Mouse (Mus musculus): ENCODE results near the gene Spi1. TPM values are rescaled to one million over a fixed set of nuclear protein-coding genes. Genes with fewer than 3 reads are reported as not detected.

The Spi1 gene
- polyA plus RNA-seq, 1 experiment: 4.1 TPM

DNA sequence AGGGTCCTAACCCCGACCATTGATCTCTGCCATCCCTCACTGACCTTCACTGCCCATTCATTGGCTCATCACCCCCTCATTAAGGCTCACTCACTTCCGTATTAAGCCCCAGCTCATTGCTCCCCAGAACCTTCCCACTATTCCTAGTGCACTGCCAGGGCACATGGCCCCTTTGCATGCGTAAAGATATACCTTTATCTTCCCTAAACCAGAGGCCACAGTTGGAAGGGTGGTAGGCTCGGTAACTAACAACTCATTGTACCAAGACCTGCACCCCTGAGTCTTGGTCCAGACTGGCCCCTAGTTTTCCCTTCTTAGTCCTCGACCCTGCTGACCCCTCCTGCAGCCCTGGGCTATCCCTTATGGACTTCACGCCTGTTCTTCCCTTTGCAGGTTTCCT lies 31.7 kb downstream of the Spi1 start:
- 74% methylated on average over 6 of the region's 6 CpGs for WGBS
- no peak for TF ChIP-seq CTCF (IDR thresholded peaks at IDR 0.05; ENCODE audit: borderline replicate concordance, insufficient read depth, low read depth, low read length)
- no peak for TF ChIP-seq POLR2A (IDR thresholded peaks at IDR 0.05; ENCODE audit: borderline replicate concordance, insufficient read depth, low read length)
- Histone ChIP-seq H3K27ac (ENCODE audit: insufficient read depth, low read length) (no peak overlapping the region), H3K4me3 (replicated peaks; ENCODE audit: insufficient read depth, low read depth, low read length) (no peak overlapping the region), H3K4me1 (ENCODE audit: control insufficient read depth, insufficient read depth, low read length) (peaks cover 24% of the 10 kb centered on the region), H3K27me3 (ENCODE audit: control insufficient read depth, insufficient read depth, low read length) (no peaks in the 10 kb centered on the region)
- no peak for DNase-seq

DNA sequence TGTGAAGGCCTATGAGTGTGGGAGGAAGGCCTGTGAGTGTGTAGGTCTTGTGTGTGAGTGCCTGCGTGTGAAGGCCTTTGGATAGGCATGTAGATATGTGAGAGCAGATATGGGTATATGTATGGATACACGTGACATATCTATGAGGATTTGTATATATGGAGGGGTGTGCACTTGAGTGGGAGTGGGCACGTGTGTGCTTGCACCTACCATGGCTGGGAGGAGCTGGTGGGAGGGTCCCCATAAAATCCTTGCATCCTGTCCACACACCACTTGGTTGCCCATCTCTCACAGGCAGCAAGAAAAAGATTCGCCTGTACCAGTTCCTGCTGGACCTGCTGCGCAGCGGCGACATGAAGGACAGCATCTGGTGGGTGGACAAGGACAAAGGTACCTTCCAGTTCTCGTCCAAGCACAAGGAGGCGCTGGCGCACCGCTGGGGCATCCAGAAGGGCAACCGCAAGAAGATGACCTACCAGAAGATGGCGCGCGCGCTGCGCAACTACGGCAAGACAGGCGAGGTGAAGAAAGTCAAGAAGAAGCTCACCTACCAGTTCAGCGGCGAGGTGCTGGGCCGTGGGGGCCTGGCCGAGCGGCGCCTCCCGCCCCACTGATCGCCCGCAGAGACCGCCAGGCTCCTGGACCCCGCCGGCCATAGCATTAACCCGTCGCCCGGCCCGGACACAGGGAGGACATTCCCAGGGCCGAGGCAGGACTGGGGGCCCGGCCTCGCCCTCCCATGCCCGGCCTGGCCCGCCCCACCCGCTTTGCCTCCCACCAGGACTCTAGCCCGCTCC lies 32.8 kb downstream of the Spi1 start:
- DNase-seq: peak; percentile 95 to 100
- peak; percentile 100 for TF ChIP-seq CTCF (IDR thresholded peaks at IDR 0.05; ENCODE audit: borderline replicate concordance, insufficient read depth, low read depth, low read length)
- no peak for TF ChIP-seq POLR2A (IDR thresholded peaks at IDR 0.05; ENCODE audit: borderline replicate concordance, insufficient read depth, low read length)
- Histone ChIP-seq H3K27me3 (ENCODE audit: control insufficient read depth, insufficient read depth, low read length) (no peaks in the 10 kb centered on the region), H3K4me3 (replicated peaks; ENCODE audit: insufficient read depth, low read depth, low read length) (no peak overlapping the region), H3K4me1 (ENCODE audit: control insufficient read depth, insufficient read depth, low read length) (peaks cover 31% of the 10 kb centered on the region), H3K27ac (ENCODE audit: insufficient read depth, low read length) (no peak overlapping the region)
- WGBS: 12% methylated on average over 42 of the region's 42 CpGs

DNA sequence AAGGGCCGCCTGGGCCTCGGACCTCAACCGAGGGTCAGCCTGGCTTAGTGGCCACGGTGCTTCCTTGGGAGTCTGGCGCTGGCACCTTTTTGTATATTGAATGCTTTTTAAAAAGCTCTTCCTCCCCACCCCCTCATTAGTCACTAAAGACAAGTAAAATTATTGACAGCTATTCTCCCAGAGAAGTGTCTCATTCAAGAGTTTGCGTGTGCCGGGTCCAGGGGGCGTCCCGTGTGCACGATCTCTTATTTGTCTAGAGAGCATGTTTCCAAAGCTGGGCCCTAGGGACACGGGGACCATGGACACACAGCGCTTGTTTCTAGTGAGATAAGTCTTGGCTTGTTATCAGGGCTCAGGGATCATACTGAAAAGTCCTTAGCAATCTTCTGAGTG lies 33.4 kb downstream of the Spi1 start:
- TF ChIP-seq POLR2A (IDR thresholded peaks at IDR 0.05; ENCODE audit: borderline replicate concordance, insufficient read depth, low read length) (no peak), CTCF (IDR thresholded peaks at IDR 0.05; ENCODE audit: borderline replicate concordance, insufficient read depth, low read depth, low read length) (no peak)
- 42% methylated on average over 12 of the region's 12 CpGs for WGBS

DNA sequence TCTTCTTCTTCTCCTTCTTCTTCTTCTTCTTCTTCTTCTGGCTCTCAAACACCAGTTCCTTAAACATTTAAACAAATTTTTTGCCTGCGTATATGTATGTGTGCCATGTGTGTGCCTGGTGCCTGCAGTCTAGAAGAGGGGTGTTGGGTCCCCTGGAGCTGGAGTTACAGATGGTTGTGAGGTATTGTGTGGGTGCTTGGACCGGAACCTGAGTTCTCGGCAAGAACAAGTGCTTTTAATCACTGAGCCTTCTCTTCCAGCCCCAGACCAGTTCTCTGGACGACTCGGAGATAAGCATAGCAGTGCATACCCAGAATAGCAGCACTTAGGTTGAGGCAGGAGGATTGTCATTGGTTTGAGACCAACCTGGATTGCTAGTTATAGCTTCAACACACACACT lies 34.7 kb downstream of the Spi1 start:
- no peak for TF ChIP-seq CTCF (IDR thresholded peaks at IDR 0.05; ENCODE audit: borderline replicate concordance, insufficient read depth, low read depth, low read length)
- TF ChIP-seq POLR2A (IDR thresholded peaks at IDR 0.05; ENCODE audit: borderline replicate concordance, insufficient read depth, low read length): no peak
- peaks cover 45% of the 10 kb centered on the region for H3K4me1 ChIP-seq (ENCODE audit: control insufficient read depth, insufficient read depth, low read length)
- WGBS: 83% methylated on average over 5 of the region's 5 CpGs
- no peak overlapping the region for H3K4me3 ChIP-seq (replicated peaks; ENCODE audit: insufficient read depth, low read depth, low read length)
- no peak for DNase-seq
- no peak overlapping the region for H3K27ac ChIP-seq (ENCODE audit: insufficient read depth, low read length)
- no peaks in the 10 kb centered on the region for H3K27me3 ChIP-seq (ENCODE audit: control insufficient read depth, insufficient read depth, low read length)

More for the DNA sequence above, 33.4 kb downstream of the Spi1 start:
- no peak for DNase-seq
- Histone ChIP-seq H3K4me3 (replicated peaks; ENCODE audit: insufficient read depth, low read depth, low read length) (no peak overlapping the region), H3K4me1 (ENCODE audit: control insufficient read depth, insufficient read depth, low read length) (peaks cover 36% of the 10 kb centered on the region), H3K27ac (ENCODE audit: insufficient read depth, low read length) (no peak overlapping the region), H3K27me3 (ENCODE audit: control insufficient read depth, insufficient read depth, low read length) (no peaks in the 10 kb centered on the region)

DNA sequence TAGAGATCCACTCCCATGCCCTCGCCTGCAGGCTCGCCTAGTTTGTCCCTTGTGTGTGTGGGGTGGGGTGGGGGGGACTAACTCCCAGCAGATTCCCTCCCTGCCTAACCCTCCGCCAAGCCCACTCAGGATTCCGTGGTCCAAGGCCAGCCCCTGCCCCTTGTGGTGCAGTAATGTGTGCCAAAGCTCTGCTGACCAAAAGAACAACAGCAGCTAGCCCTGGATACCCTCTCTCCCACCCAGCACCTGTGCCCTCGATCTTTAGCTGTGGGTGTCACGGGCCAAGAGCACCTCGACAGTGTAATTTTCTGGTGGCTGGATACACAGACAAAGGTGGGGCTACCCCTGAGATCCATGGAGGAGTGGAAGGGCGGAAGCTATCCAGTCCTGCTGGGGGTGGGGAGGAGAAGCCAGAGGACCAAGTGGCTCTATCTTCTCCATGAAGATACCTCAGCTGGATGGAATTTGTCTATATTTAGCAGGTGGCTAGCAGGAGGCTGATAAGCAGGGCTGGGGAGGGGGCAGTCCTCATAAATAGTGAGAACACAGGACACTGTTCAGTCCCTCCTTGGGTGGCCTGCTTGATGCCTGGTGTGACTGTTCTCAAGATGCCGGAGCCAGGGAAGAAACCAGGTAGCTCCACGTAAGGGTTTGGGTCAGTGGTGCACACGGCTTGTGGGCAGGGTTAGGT lies 35.5 kb downstream of the Spi1 start, which contains the start of gene Mybpc3:
Gene Mybpc3, plus strand, starts transcription at position 560 of the 691 bp plus-strand sequence.
- TF ChIP-seq POLR2A (IDR thresholded peaks at IDR 0.05; ENCODE audit: borderline replicate concordance, insufficient read depth, low read length) (no peak), CTCF (IDR thresholded peaks at IDR 0.05; ENCODE audit: borderline replicate concordance, insufficient read depth, low read depth, low read length) (no peak)
- Histone ChIP-seq H3K27ac (ENCODE audit: insufficient read depth, low read length) (peak within 1 kb of the TSS; percentile 94), H3K4me3 (replicated peaks; ENCODE audit: insufficient read depth, low read depth, low read length) (no peak within 1 kb of the TSS), H3K4me1 (ENCODE audit: control insufficient read depth, insufficient read depth, low read length) (peaks cover 53% of the 10 kb centered on the region), H3K27me3 (ENCODE audit: control insufficient read depth, insufficient read depth, low read length) (no peaks in the 10 kb centered on the region)
- no peak for DNase-seq
- WGBS: 57% methylated on average over 11 of the region's 11 CpGs

DNA sequence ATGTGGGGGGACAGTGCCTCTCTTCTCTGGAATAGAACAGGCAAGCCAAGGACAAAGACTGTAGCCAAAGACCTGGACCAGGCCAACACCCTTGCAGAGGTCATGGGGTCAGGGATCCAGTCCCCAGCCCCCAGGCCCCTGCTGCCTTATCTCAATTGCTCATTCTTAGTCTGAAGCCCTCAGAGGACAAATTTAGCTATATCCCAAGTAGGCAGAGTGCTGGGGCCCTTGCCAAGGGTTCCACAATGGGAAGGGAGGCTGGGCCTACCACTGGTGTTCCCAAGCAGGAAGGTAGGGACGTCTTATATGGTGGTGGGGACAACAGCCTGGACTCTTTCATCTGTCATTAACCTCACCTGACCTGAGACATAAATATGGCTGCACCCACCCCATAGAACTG lies 36.5 kb downstream of the Spi1 start:
- Histone ChIP-seq H3K27me3 (ENCODE audit: control insufficient read depth, insufficient read depth, low read length) (no peaks in the 10 kb centered on the region), H3K4me1 (ENCODE audit: control insufficient read depth, insufficient read depth, low read length) (peaks cover 60% of the 10 kb centered on the region), H3K27ac (ENCODE audit: insufficient read depth, low read length) (peak overlapping the region; percentile 94), H3K4me3 (replicated peaks; ENCODE audit: insufficient read depth, low read depth, low read length) (no peak overlapping the region)
- WGBS: 18% methylated on average over 1 of the region's 1 CpGs
- DNase-seq: no peak
- TF ChIP-seq POLR2A (IDR thresholded peaks at IDR 0.05; ENCODE audit: borderline replicate concordance, insufficient read depth, low read length) (no peak), CTCF (IDR thresholded peaks at IDR 0.05; ENCODE audit: borderline replicate concordance, insufficient read depth, low read depth, low read length) (no peak)

DNA sequence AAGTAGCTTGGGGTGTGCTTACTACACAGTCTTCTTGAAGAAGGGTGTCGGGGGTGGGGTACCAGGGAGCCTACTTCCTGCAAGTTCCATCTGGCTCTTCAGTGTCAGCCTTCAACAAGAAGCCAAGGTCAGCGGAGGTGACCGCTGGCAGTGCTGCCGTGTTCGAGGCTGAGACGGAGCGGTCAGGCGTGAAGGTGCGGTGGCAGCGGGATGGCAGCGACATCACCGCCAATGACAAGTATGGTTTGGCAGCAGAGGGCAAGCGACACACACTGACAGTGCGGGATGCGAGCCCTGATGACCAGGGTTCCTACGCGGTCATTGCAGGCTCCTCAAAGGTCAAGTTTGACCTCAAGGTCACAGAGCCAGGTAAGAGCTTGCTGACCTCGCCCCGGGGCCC lies 36.9 kb downstream of the Spi1 start:
- peak overlapping the region; percentile 6 for H3K4me3 ChIP-seq (replicated peaks; ENCODE audit: insufficient read depth, low read depth, low read length)
- H3K27ac ChIP-seq (ENCODE audit: insufficient read depth, low read length): peak overlapping the region; percentile 94
- no peak; the same call in 1 of the 2 replicates for TF ChIP-seq POLR2A (IDR thresholded peaks at IDR 0.05; ENCODE audit: borderline replicate concordance, insufficient read depth, low read length)
- no peak for TF ChIP-seq CTCF (IDR thresholded peaks at IDR 0.05; ENCODE audit: borderline replicate concordance, insufficient read depth, low read depth, low read length)
- H3K4me1 ChIP-seq (ENCODE audit: control insufficient read depth, insufficient read depth, low read length): peaks cover 63% of the 10 kb centered on the region
- H3K27me3 ChIP-seq (ENCODE audit: control insufficient read depth, insufficient read depth, low read length): no peaks in the 10 kb centered on the region
- DNase-seq: peak; percentile 89 to 92
- WGBS: 9% methylated on average over 19 of the region's 19 CpGs
